Mouse (Mus musculus) bone marrow macrophage, adult 2 months (primary cell): ENCODE data around the gene Sbk1.

ENCODE experiments used
- CTCF ChIP-seq: IDR thresholded peaks from 2 replicates; pipeline ENCODE4 v1.5.1; 2012; ENCODE audit warnings: low read depth, mild to moderate bottlenecking, low read length, moderate library complexity
- POLR2A ChIP-seq: IDR thresholded peaks from 2 replicates; pipeline ENCODE4 v1.6.1; 2012; ENCODE audit warnings: mild to moderate bottlenecking, low read depth, low read length, borderline replicate concordance

- TF ChIP-seq CTCF (peak; percentile 52; the same call in 1 of the 2 replicates), POLR2A (no peak)
These were observed 51.3 kb downstream of the Sbk1 start for GRCm38 (mm10) chr7:126323729-126324128.
